Mouse (Mus musculus) duodenum, adult 2 months (tissue): ENCODE measurements around the gene Olfr747. TPM values are rescaled to one million over a fixed set of nuclear protein-coding genes. Genes with fewer than 3 reads are reported as not detected.

Experiments
- polyA plus RNA-seq: library from polyadenylated mRNA; depleted of rRNA; stranded (reverse); fragments of >200 nt; gene quantifications from 2 replicates; pipeline ENCODE4 v1.2.3, GENCODE M21; 2012; ENCODE audit warnings: low replicate concordance; rRNA removed

Olfr747 gene
- not detected in 2 replicates for polyA plus RNA-seq

DNA sequence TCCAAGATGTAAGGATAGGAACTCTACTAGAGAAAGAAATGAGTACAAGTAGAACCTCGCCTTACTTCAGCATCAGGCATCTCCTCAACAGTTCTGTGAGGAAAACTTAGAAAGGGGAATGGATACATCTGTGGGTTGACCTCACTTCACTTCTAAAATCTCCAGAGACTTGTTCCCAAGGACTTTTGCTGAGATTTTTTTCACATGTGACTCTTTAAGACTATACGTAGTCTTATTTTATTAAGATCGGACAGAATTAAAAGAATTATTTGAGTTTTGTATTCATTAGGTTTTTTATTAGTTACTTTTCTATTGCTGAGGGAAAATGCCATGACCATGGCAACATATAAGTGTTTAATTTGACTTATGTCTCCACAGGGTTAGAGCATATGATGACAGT lies at the start of gene Olfr747:
Gene Olfr747, minus strand, starts transcription at position 101 of the 400 bp plus-strand sequence.

DNA sequence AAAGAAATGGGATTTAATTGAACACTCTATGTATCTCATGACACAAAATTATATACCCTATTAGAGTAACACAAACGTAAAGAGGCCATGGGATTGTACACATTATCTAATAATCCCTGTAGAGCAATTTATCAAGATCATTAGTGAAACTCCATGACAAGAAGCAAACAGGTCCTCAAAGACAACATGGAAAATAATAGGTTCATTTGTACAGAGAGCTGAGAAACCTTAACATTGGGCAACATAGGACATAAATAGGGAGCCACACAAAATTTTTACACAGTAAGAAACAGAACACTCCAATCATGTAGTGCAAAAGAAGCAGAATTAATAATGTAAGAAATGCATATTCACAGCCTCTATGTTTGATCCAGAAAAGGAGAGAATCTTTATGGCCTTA lies 14.1 kb upstream of the Olfr747 start, which contains the start of gene Olfr748:
Gene Olfr748, plus strand, starts transcription at position 301 of the 400 bp plus-strand sequence.

DNA sequence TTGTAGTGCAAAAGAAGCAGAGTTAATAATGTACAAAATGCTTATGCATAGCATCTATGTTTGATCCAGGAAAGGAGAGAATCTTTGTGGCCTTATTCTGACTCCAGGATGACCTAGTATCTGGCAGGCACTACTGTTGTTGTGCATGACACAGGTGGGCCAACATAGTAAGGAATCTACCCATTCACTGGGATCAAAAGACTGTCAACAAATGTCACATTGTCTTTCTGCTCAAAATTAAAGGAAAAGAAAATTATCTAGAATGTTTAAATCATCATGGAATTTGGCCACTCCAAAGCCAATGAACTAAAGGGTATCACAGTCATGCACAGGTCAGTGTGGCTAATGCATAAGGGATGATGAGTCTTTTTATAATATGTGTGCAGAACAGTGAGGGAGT lies 46.2 kb downstream of the Olfr747 start, which contains the start of gene Olfr746:
Gene Olfr746, plus strand, starts transcription at position 301 of the 400 bp plus-strand sequence.

DNA sequence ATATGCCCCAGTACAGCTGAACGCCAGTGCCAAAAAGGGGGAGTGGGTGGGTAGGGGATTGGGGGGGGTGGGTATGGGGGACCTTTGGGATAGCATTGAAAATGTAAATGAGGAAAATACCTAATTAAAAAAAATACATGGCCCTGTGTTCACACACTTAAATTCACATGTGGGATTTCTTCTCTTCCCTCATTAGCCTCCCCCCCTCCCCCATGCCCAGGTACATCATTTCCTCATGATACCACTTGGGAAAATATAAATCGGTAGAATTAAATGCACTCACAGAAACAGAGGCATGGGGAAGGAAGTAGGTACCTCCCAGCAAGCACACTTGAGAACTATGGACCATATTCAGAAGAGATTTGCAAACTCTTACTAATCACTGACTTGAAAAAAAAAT lies 53.9 kb downstream of the Olfr747 start, which contains the start of gene Olfr745:
Gene Olfr745, plus strand, starts transcription at position 301 of the 400 bp plus-strand sequence.

Other genes starting within 250 kb of the Olfr747 start
- gene Olfr740, start 247.7 kb downstream of the Olfr747 start, polyA plus RNA-seq, result not detected in 2 replicates
- not detected in 2 replicates for gene Olfr741, start 220.5 kb downstream of the Olfr747 start, polyA plus RNA-seq
- not detected in 2 replicates for gene Olfr742, start 189.6 kb downstream of the Olfr747 start, polyA plus RNA-seq
- not detected in 2 replicates for gene Olfr743, start 171.4 kb downstream of the Olfr747 start, polyA plus RNA-seq
- gene Olfr744, start 78.3 kb downstream of the Olfr747 start, polyA plus RNA-seq, result not detected in 2 replicates
- not detected in 2 replicates for gene Olfr745, start 53.8 kb downstream of the Olfr747 start, polyA plus RNA-seq
- not detected in 2 replicates for gene Olfr746, start 46.1 kb downstream of the Olfr747 start, polyA plus RNA-seq
- not detected in 2 replicates for gene Olfr748, start 14.2 kb upstream of the Olfr747 start, polyA plus RNA-seq
- gene Olfr749, start 51.9 kb upstream of the Olfr747 start, polyA plus RNA-seq, result not detected in 2 replicates
- 11.4 and 14.5 TPM in 2 replicates for gene Ttc5, start 92.3 kb upstream of the Olfr747 start, polyA plus RNA-seq
- not detected in 2 replicates for gene Ccnb1ip1, start 114.5 kb upstream of the Olfr747 start, polyA plus RNA-seq
- gene Parp2, start 114.6 kb upstream of the Olfr747 start, polyA plus RNA-seq, result 3.8 and 4.2 TPM in 2 replicates
- 47.0 and 78.2 TPM in 2 replicates for gene Tep1, start 177.4 kb upstream of the Olfr747 start, polyA plus RNA-seq
- 1.1 and 1.4 TPM in 2 replicates for gene Klhl33, start 204.3 kb upstream of the Olfr747 start, polyA plus RNA-seq
- 59.8 and 114 TPM in 2 replicates for gene Osgep, start 231.7 kb upstream of the Olfr747 start, polyA plus RNA-seq
- gene Apex1, start 231.8 kb upstream of the Olfr747 start, polyA plus RNA-seq, result 9.8 and 11.7 TPM in 2 replicates
- 51.5 and 99.7 TPM in 2 replicates for gene Pip4p1, start 237.7 kb upstream of the Olfr747 start, polyA plus RNA-seq
- 36.3 and 64.3 TPM in 2 replicates for gene Pnp, start 237.9 kb upstream of the Olfr747 start, polyA plus RNA-seq